Mouse (Mus musculus) intestine, postnatal 0 days (tissue): Measurements from ENCODE around the gene Hk2. TPM values are rescaled to one million over a fixed set of nuclear protein-coding genes. Genes with fewer than 3 reads are reported as not detected.

Experiments used
- ATAC-seq: fragments of 200-750 bp; cut with Nextera tagmentation; 2 replicates; pipeline ENCODE4 v1.8.0; 2017; ENCODE audit warnings: mild to moderate bottlenecking, moderate TSS enrichment, moderate library complexity
- H3K27ac ChIP-seq: fragments of 300-500 bp; sonication (generic); 2 replicates; pipeline ENCODE4 v1.5.1; 2014; ENCODE audit warnings: mild to moderate bottlenecking, low read depth, low read length, moderate library complexity
- H3K27me3 ChIP-seq: fragments of 300-500 bp; sonication (generic); replicated peaks from 2 replicates; pipeline ENCODE4 v1.6.1; 2014; ENCODE audit warnings: low read length, mixed read lengths; ENCODE audit not compliant: control insufficient read depth, insufficient read depth
- H3K36me3 ChIP-seq: fragments of 300-500 bp; sonication (generic); 2 replicates; pipeline ENCODE4 v1.6.1; 2014; ENCODE audit warnings: mild to moderate bottlenecking, moderate library complexity; ENCODE audit not compliant: control insufficient read depth, insufficient read depth
- H3K4me1 ChIP-seq: fragments of 300-500 bp; sonication (generic); replicated peaks from 2 replicates; pipeline ENCODE4 v1.6.1; 2014; ENCODE audit warnings: antibody characterized with exemption, low read length, mixed read lengths; ENCODE audit not compliant: control insufficient read depth, insufficient read depth
- H3K4me2 ChIP-seq: fragments of 300-500 bp; sonication (generic); replicated peaks from 2 replicates; pipeline ENCODE4 v1.6.1; 2014; ENCODE audit warnings: low read depth, mild to moderate bottlenecking, moderate library complexity
- H3K4me3 ChIP-seq: fragments of 300-500 bp; sonication (generic); 2 replicates; pipeline ENCODE4 v1.5.1; 2014; ENCODE audit warnings: low read depth, low read length
- H3K9ac ChIP-seq: fragments of 300-500 bp; sonication (generic); 2 replicates; pipeline ENCODE4 v1.6.1; 2014; ENCODE audit warnings: mild to moderate bottlenecking, low read depth, low read length
- H3K9me3 ChIP-seq: fragments of 300-500 bp; sonication (generic); 2 replicates; pipeline ENCODE4 v1.6.1; 2016; ENCODE audit warnings: mixed run types; ENCODE audit not compliant: control insufficient read depth
- CTCF ChIP-seq: sonication (generic); IDR thresholded peaks from 2 replicates; pipeline ENCODE4 v1.5.1; 2016; ENCODE audit warnings: low read depth, mild to moderate bottlenecking, control low read depth, antibody characterized with exemption, moderate library complexity
- WGBS: fragments of 180-500 bp; shearing (Covaris S2); extraction: QIAGEN DNeasy Blood & Tissue Kit; methylation state at CpG from one replicate; pipeline ENCODE4 v1.1.7; 2014; 5-methylcytosine and 5-hydroxymethylcytosine counted together
- polyA plus RNA-seq: library from polyadenylated mRNA; unstranded; fragments of >200 nt; fragmentation: Nextera tagmentation; extraction: Ambion mirVana; gene quantifications from 2 replicates; pipeline ENCODE4 v1.2.1, GENCODE M21; 2015

Hk2 gene
- polyA plus RNA-seq, 1 experiment from 2014 or later, result 2.5 TPM

DNA sequence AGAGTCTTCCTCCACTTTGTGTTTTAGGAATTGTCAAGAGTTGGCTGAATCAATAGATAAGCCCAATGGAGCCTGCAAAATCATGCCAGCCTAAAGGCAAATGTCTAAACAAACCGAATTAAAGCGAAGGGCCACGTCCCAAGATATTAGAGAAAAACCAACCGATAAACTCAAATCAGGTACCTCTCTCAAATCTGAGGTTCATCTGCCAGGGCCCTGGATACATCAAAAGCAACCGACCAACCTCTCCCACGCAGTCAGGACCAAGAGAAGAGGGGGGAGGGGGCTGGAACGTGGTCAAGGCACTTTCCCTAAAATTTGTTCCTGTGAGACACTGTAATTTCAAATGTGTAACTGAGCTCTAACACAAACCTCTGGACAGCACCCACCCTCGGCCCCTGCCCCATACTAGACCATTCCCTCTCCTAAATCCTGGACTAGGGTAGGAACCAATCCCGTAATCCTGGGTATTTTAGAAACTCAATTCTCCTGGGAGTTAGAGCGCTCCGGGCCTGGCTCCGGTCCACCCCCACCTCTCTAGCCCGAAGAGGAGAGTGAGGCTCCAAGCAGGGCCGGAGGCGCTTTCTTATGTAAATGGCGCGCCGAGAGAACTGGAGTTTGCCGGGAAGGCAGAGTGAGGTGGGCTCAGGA lies 1.7 kb downstream of the Hk2 start:
- Histone ChIP-seq H3K36me3 (no peaks in the 10 kb centered on the region), H3K4me1 (0 out of 2 replicates have a peak, but pooled peaks cover 5% of the 10 kb centered on the region), H3K27me3 (peaks cover 21% of the 10 kb centered on the region; the same call in 1 of the 2 replicates), H3K9me3 (no peaks in the 10 kb centered on the region), H3K4me3 (peak overlapping the region; percentile 49), H3K4me2 (peak overlapping the region; percentile 86), H3K27ac (peak overlapping the region; percentile 71), H3K9ac (peak overlapping the region; percentile 54)
- no peak for TF ChIP-seq CTCF
- 6% methylated on average over 19 of the region's 19 CpGs for WGBS
- ATAC-seq, result no peak

GRCm38 (mm10) chr6:82771981-82772409 lies 2.3 kb downstream of the Hk2 start:
- Histone ChIP-seq H3K9ac (no peak overlapping the region), H3K4me3 (peak overlapping the region; percentile 49), H3K9me3 (no peaks in the 10 kb centered on the region), H3K4me1 (0 out of 2 replicates have a peak, but pooled peaks cover 5% of the 10 kb centered on the region), H3K27me3 (peaks cover 21% of the 10 kb centered on the region; the same call in 1 of the 2 replicates), H3K36me3 (no peaks in the 10 kb centered on the region), H3K27ac (no peak overlapping the region), H3K4me2 (peak overlapping the region; percentile 86)
- peak; percentile 66 for TF ChIP-seq CTCF
- WGBS, result 6% methylated on average over 10 of the region's 10 CpGs
- no peak for ATAC-seq

GRCm38 (mm10) chr6:82771059-82771458 lies 3.2 kb downstream of the Hk2 start:
- H3K4me2 ChIP-seq, result no peak overlapping the region
- 48% methylated on average over 9 of the region's 9 CpGs for WGBS
- peaks cover 21% of the 10 kb centered on the region; the same call in 1 of the 2 replicates for H3K27me3 ChIP-seq
- no peak for TF ChIP-seq CTCF
- no peak overlapping the region for H3K4me3 ChIP-seq
- H3K27ac ChIP-seq, result no peak overlapping the region
- 0 out of 2 replicates have a peak, but pooled peaks cover 5% of the 10 kb centered on the region for H3K4me1 ChIP-seq
- no peaks in the 10 kb centered on the region for H3K36me3 ChIP-seq
- H3K9ac ChIP-seq, result no peak overlapping the region
- no peaks in the 10 kb centered on the region for H3K9me3 ChIP-seq
- no peak for ATAC-seq

DNA sequence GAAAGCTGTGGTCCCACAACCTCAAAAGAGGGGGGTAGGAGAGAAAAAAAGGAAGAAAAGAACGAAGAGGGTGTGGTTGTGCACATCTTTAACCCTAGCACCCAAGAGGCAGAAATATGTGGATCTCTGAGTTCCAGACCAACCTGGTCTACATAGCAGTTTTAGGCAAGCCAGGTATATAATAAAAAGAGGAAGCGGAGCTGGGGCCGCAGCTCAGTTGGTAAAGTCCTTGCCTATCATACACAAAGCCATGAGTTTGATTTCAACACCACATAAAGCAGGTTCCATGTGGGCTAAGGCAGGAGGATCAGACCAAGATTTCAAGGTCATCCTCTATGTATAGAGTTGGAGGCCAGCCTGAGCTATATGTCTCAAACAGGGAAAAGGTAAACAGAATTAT lies 4.0 kb downstream of the Hk2 start:
- 78% methylated on average over 3 of the region's 3 CpGs for WGBS
- Histone ChIP-seq H3K36me3 (no peaks in the 10 kb centered on the region), H3K27ac (no peak overlapping the region), H3K4me2 (no peak overlapping the region), H3K4me1 (0 out of 2 replicates have a peak, but pooled peaks cover 5% of the 10 kb centered on the region), H3K9ac (no peak overlapping the region), H3K9me3 (no peaks in the 10 kb centered on the region), H3K4me3 (no peak overlapping the region), H3K27me3 (peaks cover 15% of the 10 kb centered on the region; the same call in 1 of the 2 replicates)
- no peak for TF ChIP-seq CTCF
- ATAC-seq, result no peak

DNA sequence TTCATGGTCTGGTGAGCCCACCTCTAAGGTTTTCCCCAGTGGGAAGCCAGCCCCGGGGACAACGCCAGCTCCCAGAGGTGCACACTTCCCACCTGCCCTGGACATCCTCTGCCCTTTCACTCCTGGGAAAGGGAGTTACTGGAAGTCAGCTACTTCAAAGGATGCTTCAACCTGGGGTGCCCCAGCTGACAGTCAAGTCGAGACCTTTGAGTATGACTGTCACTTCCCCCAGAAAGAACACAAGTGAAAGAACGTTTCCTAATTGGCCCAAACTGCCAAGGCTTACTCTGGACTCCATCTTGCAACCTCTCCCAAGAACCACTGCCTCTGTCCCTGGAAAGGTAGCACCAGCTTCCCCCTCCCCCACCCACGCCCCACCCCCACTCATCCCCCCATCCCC lies 4.5 kb downstream of the Hk2 start:
- Histone ChIP-seq H3K4me3 (no peak overlapping the region), H3K9me3 (no peaks in the 10 kb centered on the region), H3K4me1 (0 out of 2 replicates have a peak, but pooled peaks cover 5% of the 10 kb centered on the region), H3K9ac (no peak overlapping the region), H3K27ac (no peak overlapping the region), H3K36me3 (no peaks in the 10 kb centered on the region), H3K4me2 (no peak overlapping the region), H3K27me3 (peaks cover 11% of the 10 kb centered on the region; the same call in 1 of the 2 replicates)
- 66% methylated on average over 4 of the region's 5 CpGs for WGBS
- no peak for ATAC-seq
- no peak for TF ChIP-seq CTCF

DNA sequence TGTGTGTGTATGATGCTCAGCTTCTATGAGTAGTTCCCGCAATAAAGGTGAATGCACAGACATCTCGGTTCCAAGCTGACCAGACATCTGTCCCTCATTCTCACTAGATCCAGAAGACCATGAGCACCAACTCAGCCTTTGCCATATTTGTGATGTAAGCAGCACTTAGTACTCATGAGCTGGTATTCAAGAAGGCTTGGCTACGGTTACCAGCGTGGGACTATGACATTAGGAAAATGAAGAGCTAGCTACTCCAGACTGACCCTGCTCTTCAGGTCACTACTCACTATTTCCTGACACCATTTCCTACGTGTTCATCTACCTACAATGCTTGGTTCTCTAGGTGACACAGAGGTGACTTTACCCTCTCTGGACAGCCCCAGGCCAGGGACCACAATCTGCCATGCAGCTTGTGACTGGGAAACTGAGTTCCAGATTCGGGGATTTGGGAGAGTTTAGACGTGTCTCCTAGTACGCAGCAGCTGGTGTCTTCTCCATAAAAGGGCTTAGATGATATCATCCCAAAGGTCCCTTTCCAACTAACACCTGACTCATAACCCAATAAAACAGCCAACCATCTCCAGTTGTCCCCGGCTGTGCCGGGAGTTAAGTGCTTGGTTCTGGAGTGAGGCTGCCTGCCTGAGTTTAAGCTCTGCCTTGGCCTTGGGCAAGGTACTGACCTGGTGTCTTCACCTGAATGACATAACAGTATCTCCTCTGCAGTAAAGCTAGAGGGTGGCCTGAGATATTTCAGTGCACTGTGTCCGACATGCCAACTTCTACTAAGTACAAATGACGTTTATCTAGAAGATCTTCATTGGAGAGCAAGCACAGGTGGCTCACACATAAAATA lies 6.3 kb downstream of the Hk2 start:
- Histone ChIP-seq H3K9ac (no peak overlapping the region), H3K4me3 (no peak overlapping the region), H3K4me1 (peaks cover 8% of the 10 kb centered on the region; the same call in 1 of the 2 replicates), H3K27ac (no peak overlapping the region), H3K36me3 (no peaks in the 10 kb centered on the region), H3K27me3 (peaks cover 9% of the 10 kb centered on the region; the same call in 1 of the 2 replicates), H3K9me3 (no peaks in the 10 kb centered on the region), H3K4me2 (no peak overlapping the region)
- TF ChIP-seq CTCF, result no peak
- 74% methylated on average over 12 of the region's 12 CpGs for WGBS
- ATAC-seq, result no peak
